Mouse (Mus musculus): ENCODE measurements around the gene Diaph2. TPM values are rescaled to one million over a fixed set of nuclear protein-coding genes. Genes with fewer than 3 reads are reported as not detected.
A peak's percentile ranks its signal among the peaks of the same experiment; 100 is the strongest.
"Not testable (repeated sequence)": the region's sequence is repeated elsewhere in the genome, so short reads cannot be mapped to it uniquely, and the experiment has no call there.

Gene Diaph2
- total RNA-seq, 2 experiments from 2014 or later, result 20.3 to 26.1 TPM

DNA sequence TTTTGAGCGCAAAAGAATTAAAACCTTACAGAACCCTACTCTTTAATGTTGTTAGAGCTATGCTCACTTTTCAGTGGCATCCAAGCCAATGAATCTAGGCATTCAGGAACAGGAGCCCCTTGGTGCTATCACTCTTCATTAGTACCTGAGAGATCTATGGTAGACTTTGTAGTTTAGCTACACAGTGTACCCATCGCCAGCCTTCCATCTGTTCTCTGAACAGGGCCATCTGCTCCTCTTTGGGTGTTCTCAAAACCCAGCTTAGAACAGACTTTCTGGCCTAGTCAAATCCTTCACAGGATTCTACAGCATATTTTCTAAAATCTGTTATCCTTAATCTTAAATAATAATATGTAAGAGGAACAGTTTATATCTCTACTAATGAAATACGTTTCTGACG, 504.1 kb downstream of the Diaph2 start:
- intact Hi-C loops (cut with DNase I), result no loop called here
- peak; percentile 25 to 28 for DNase-seq (ENCODE audit: low spot score in 2 of 2)

DNA sequence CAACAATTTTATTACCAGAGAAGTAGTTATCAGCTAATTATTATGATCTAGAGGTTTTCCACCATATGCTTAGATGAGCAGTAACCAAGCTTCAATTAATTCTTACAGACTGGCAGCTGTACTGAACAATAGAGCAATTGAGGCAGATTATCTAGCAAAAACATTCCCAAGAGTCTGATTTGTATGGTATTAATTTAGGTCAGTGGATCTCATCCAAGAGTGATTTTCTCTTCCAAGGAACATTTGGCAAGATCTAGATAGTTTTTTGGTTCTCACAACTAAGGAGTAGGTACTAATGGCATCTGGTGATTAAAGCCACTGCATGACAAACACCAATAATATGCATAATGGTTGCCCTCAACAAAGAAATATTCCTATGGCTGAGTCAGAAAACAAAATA, 516.2 kb downstream of the Diaph2 start:
- DNase-seq (ENCODE audit: low spot score in 2 of 2), result no peak
- intact Hi-C loops (cut with DNase I), result no loop called here

DNA sequence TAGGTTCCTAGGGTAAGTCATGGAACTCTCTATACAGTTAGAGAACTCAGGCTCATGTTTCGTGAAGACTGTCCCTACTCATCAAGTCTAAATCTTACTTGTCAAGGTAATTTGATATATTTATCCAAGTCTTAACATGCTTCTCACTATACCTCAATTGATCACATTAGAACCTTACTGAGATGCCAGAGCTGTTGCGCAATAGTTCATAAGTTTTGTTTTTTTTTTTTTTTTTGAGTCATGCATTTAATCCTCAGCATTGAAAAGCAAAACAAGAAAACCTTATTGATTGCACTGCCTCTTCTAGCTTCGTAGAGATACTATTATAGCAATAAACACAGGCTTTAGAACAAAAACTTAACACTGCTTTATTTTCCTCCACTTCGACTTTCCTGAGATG, 529.6 kb downstream of the Diaph2 start:
- intact Hi-C loops (cut with DNase I), result no loop called here
- no peak for DNase-seq (ENCODE audit: low spot score in 2 of 2)

DNA sequence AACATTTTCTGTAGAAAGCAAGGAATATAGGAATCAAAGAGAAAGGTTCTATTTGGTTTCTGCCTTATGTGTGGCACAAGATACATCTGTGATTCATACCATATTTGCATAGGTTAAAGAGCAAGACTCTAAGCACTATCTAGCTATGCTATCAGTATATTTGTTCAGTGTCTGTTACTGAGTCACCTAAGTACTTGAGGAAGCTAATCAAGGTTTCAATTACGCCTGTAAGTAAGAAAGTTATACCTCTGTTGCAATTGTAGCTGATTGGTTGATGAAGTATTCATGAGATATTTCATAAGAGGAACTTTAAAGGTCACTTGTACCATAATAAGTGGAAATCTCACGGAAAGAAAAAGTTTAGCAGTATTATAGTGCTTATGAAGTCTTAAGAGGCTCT, 531.9 kb downstream of the Diaph2 start:
- intact Hi-C loops (cut with DNase I), result no loop called here
- DNase-seq (ENCODE audit: low spot score in 2 of 2), result no peak

DNA sequence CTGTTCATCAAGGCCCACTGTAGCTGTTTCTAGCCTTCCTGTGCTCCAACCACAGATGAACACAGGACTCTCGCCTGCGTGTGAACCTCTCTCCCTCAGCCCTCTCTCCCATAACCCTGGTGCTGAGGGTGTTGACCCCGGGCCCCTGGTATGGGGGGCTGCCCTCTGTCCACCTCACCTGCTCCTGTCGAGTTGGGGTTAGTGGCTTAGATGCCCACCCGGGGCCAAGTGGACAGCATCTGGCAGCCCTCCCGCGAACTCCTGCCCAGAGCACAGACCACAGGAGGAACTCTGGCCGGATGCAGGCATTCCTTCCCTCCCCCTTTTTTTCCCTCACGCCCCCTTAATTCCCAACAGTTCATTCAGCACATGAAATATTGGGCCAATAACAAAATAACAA, 537.5 kb downstream of the Diaph2 start:
- no peak for DNase-seq (ENCODE audit: low spot score in 2 of 2)
- intact Hi-C loops (cut with DNase I), result no loop called here

DNA sequence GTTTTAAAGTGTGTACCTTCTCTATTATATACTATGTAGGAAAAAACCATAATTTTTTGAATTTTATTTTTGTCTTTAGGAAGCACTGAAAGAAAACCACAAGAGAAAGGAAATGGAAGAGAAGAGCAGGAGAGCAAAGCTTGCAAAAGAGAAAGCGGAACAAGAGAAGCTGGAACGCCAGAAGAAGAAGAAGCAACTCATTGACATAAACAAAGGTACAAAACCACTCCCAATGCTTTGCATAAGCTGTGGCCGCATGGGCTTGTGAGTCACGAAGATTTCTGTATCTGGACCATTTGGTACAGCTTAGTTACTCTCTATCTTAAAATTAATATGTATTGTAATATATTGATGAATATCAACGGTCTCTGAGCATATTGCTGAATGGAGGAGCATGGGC, 540.2 kb downstream of the Diaph2 start:
- DNase-seq (ENCODE audit: low spot score in 2 of 2), result no peak
- intact Hi-C loops (cut with DNase I), result no loop called here

DNA sequence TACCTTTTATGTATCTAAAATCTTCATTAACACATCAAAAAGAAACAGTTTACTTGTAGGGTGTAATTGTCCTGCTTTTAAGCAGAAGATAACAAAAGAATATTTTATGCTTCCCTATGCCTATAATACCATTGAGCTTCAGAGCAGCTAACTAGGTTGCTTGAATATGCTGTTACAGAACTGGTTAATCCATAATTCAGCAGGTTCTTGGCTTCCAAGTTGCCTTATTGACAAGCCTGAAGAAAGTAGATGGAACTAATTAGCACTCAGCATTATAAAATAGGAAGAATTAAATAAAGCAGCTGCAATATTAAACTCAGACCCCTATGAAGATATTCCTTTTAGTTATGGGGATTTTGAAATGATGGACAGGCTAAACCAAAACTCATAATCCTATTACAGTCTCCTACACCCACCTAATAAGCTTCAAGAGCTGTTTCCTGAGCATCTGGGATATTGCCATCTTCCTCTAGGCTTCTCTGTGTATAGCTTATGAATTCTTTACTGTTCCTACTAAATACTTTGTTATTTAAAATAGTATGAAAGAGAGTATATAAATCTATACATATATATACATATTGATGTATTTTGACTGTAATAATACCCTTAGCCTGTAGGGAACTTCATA, 601.4 kb downstream of the Diaph2 start:
- no peak for DNase-seq (ENCODE audit: low spot score in 2 of 2)
- intact Hi-C loops (cut with DNase I), result no loop called here

DNA sequence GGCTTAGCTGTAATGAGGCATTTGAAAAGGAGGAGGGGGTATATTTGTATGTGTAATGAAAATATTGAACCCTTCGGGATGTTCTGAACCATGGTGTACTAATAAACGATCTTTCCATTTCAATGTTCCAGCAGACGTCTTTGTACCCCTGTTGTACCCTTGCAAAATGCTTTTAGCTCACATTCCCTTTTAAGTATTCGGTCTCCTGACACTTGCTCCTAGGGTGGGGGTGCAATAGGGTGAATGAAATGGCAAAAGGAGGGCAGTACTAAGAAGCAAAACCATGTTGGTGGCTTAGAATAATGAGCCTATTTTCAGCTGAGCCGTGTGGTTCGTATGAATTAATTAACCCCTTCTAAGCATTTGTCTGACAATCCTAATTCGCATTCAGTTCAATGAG, 601.9 kb downstream of the Diaph2 start:
- DNase-seq (ENCODE audit: low spot score in 2 of 2), result no peak
- intact Hi-C loops (cut with DNase I), result no loop called here

DNA sequence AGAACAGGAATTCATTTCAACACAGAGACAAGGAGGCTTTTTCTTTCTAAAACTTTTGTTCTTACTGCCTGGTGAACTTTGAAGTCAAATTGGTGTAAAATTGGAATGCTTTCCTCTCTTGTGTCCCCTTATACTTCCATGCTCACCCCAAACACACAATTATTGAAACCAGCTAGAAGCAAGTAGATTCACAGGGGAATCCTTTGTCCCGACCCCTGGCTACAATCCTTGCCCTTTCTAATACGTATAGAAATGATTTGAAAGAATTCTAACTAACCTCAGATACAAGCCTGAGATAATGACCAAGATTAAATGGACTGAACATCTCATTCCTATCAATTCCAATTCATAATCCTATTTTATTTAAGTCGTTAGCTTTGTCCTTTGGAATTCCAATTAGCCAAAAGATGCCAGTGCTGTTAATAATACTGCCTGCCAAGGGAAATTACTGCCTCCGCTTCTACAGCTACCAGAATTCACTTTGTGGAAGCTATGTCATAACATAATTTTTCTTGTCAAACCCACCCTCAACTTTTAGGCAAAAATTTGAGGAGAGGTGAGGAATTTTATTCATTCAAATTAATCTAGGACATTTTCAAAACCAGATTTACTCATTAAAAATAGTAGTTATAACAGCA, 644.1 kb downstream of the Diaph2 start:
- intact Hi-C loops (cut with DNase I), result no loop called here
- no peak for DNase-seq (ENCODE audit: low spot score in 2 of 2)

DNA sequence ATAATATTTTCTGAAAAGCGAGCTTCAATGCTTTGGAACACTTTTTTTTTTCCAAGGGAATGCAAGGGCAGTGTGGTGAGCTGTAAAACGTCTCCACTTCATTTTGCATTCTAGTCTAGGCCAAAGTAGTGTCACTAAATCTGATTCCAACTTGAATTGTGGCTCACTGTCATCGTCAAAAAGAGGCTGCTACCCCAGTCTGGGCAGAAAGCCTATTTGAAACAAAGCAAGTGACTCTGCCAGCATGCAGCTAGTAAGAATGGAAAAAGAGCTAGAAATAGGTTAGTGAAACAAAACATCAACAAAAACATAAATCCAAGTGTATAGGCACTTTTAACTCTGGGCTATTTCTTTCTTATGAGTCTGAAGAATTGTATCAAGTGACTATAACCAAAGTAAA, 653.7 kb downstream of the Diaph2 start:
- intact Hi-C loops (cut with DNase I), result no loop called here
- DNase-seq (ENCODE audit: low spot score in 2 of 2), result no peak

DNA sequence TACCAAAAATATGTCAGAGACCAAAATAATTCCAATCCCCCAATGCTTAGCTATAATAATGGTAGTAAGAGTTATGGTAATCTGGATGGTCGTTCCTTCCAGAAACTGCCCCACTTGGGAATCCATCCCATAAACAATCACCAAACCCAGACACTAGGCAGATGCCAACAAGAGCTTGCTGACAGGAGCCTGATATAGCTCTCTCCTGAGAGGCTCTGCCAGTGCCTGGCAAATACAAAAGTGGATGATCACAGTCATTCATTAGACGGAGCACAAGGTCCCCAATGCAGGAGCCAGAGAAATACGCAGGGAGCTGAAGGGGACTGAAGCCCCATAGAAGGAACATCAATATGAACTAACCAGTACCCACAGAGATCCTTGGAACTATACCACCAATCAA, 657.9 kb downstream of the Diaph2 start:
- intact Hi-C loops (cut with DNase I); DNase-seq (ENCODE audit: low spot score in 2 of 2): not testable (repeated sequence)

DNA sequence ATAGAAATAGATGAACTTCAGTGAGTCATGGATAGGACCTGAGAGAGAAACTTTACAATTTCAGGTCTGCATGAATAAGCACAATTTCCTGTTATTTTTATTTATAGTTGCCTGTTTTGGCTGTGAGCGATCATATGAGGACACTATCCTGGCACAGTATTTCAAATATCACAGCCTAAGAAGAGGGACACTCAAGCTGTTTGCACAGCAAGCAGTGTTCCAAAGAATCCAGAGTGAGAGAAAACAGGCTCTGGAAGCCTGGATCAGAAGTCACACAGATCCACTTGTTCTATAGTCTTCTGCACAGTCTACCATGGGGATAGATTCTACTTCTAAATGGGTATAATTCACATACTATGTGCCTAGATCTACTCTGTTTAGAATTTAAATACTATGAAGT, 659.4 kb downstream of the Diaph2 start:
- no peak for DNase-seq (ENCODE audit: low spot score in 2 of 2)
- intact Hi-C loops (cut with DNase I), result no loop called here

DNA sequence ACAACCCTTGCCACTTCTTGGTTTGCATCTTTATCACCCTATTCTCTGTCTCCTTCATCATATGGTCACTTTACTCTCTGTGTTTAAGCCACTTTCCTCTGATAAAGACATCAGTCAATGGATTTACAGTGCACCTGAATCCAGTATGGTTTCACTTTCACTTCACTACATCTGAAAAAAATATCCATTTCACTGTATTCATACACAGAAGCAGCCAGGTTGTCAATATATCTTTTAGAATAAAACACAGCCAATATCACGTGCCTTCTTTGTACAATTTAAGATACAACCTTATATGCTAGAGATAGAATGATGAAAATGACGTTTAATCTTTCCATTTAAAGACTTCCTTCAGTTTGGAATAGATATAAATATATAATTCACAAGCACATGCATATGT, 673.6 kb downstream of the Diaph2 start:
- DNase-seq (ENCODE audit: low spot score in 2 of 2), result no peak
- intact Hi-C loops (cut with DNase I), result no loop called here

DNA sequence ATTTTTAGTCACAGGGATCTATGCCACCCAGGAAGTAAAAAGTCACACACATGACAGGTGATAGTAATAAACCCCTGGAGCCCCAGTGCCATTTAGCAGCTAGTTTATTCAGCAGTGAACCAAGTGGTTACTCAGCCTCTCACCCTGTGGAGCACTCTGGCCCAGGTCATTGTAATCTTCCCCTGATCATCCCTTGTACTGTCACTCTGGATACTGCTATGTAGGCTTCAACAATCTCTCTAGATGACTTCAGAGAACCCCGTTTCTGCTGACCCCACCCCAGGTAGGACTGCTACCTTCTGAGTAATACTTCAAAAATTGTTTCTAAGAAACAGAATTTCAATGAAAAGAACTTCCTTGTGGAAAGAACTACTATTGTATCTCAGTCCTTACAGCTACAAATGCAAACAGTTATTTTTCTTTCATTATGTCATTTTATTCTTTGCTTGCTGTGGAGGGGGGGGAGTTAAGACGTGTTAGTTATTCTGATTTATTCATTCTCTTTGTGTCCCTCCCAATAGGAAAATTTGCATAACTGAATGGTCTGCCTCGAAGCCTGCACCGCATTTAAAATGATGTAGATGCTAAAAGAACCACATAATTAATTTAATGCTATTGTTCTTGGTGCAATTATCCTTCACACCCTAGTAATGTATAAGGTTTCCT, 702.4 kb downstream of the Diaph2 start:
- intact Hi-C loops (cut with DNase I), result no loop called here
- DNase-seq (ENCODE audit: low spot score in 2 of 2), result no peak

DNA sequence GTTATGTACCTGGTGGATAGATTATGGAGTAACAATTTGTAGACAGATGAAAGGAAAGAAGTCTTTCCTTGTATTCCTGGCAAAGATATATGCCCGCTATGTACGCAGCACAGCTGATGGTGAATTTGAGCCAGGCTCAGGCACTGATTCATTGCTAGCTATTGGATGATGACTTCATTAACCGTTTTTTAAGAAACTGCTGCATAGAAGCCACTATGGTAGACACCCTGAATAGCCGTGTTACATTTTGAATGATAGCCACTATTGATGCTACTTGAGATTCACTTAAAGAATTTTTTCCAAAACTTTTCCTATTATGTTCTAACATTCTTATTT, 702.9 kb downstream of the Diaph2 start:
- no peak for DNase-seq (ENCODE audit: low spot score in 2 of 2)
- intact Hi-C loops (cut with DNase I), result no loop called here

DNA sequence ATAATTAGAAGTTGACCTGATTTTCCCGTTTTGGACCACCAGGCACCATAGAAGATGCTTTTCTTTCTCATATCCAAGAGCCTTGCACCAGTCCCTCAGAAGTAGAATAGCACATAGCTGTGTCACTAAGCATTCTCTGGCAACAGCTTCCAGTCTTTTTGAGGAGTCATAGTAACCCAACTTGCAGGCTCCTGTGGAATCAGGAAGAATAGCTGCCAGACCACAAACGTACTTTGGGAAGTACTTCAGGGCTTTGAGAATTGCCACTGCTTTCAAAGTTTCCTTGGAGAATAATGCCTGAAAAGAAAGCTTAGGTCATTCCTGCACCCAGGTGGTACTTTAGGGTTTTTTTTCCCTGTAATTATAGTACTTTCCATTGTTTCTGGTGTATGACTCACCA, 723.6 kb downstream of the Diaph2 start:
- intact Hi-C loops (cut with DNase I), result no loop called here
- DNase-seq (ENCODE audit: low spot score in 2 of 2), result no peak

DNA sequence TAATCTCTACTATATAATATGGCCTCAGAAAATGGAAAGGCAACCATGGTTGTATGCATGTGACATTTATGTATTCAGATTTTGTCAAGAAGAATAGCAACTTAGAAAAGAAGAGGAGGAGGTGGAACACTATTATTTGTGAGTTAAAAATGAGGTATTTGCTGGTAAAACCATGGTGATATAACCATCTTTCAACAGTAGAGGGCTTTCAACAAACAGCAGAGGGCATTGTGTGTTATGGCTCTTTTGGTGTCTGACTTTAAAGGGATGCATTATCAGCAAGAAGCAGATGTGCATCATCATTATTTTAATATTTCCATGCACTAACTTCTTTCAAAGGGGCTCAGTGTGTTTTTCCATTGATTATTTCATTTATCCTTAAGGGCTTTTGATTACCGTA, 731.3 kb downstream of the Diaph2 start:
- DNase-seq (ENCODE audit: low spot score in 2 of 2), result no peak
- intact Hi-C loops (cut with DNase I), result no loop called here

DNA sequence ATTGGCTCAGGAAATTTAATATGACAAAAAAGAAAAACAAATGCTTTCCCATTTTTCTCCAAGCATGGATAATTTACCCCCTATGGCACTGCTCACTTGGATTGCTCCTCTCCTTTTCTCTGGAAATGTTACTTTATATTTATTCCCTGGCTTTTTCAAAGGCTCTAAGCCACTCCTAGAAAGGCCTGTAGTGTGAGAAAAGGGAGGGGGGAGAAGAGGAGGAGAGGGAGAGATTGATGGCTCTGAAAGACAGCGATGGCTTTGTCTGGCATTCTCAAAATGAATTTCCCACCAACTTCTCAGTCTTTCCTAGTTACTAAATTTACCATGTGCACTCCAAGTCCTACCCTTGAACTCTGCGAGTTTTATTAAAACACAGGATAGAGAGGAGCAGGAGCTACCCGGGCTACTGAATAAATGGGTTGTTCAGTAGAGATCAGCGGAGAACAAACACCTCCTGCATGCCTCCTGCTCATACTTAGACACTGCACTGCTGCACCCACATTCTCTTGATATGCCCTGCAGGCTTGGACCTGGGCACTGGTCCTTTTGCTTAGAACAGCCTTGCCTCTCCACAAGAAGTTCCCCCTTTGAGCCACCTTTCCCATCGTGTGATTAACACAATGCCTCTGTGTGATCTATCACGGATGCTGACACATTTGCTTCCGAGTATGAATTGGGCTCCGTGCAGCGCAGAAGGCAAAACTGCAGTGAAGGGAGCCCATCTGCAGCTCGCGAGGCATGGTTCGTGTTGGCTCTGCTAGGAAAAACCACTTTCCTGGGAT, 753.3 kb downstream of the Diaph2 start:
- peak; percentile 9 to 10 for DNase-seq (ENCODE audit: low spot score in 2 of 2)
- intact Hi-C loops (cut with DNase I), result no loop called here

DNA sequence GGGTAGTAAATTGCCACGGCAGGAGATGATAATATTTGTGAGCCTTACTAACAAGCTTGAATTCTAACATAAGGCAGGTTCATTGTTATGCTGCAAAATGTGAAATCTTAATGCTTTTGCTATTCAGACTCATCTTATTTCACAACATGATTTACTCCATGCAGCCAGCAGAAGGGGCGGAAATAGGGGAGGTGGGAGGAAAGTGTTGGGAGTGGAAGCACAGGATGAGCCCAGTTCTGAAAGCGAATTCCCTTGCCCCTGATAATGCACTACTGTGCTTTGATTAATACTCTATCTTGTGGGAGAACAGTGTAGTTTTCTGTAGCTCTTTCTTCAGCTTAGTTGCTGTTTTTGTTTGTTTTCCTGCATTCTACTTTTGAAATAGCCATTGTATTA, 753.9 kb downstream of the Diaph2 start:
- intact Hi-C loops (cut with DNase I), result no loop called here
- no peak for DNase-seq (ENCODE audit: low spot score in 2 of 2)

DNA sequence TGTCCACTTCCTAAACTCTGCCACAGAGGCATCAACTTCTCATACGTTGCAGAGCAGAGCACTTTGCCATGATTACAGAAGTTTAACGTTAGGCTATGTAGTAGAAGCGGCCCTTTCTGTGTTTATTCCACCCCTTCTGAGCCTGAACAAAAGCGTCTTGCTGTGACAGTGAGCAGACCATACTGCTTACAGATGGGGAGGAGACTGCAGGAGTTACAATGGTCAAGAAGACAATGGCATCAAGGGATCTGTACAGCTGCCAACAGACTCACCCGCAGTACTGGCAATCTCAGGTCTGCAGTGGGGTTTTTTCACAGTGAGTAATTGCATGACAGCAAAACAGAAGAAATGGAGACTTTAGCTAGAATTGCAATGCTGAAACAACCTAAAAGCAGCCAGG, 756.1 kb downstream of the Diaph2 start:
- intact Hi-C loops (cut with DNase I), result no loop called here
- no peak for DNase-seq (ENCODE audit: low spot score in 2 of 2)
